Mouse (Mus musculus) thymus, adult 2 months (tissue): ENCODE measurements around the gene Prrc2b. TPM values are rescaled to one million over a fixed set of nuclear protein-coding genes. Genes with fewer than 3 reads are reported as not detected.
A peak's percentile ranks its signal among the peaks of the same experiment; 100 is the strongest.

Experiments
- DNase-seq: peaks from one replicate; pipeline ENCODE4 v3.0.0; 2021
- H3K27ac ChIP-seq: fragments of 200-500 bp; 2 replicates; pipeline ENCODE4 v1.5.1; 2012; ENCODE audit warnings: low read length, control low read depth; ENCODE audit not compliant: control insufficient read depth, insufficient read depth
- H3K27me3 ChIP-seq: fragments of 200-500 bp; 2 replicates; pipeline ENCODE4 v1.6.1; 2012; ENCODE audit warnings: mild to moderate bottlenecking, low read length, moderate library complexity, mixed read lengths; ENCODE audit not compliant: control insufficient read depth, insufficient read depth
- H3K36me3 ChIP-seq: fragments of 200-500 bp; 2 replicates; pipeline ENCODE4 v1.6.1; 2012; ENCODE audit warnings: mild to moderate bottlenecking, low read length, moderate library complexity; ENCODE audit not compliant: control insufficient read depth, insufficient read depth
- H3K4me1 ChIP-seq: fragments of 200-500 bp; replicated peaks from 2 replicates; pipeline ENCODE4 v1.6.1; 2012; ENCODE audit warnings: low read length; ENCODE audit not compliant: control insufficient read depth, insufficient read depth
- H3K4me3 ChIP-seq: fragments of 200-500 bp; 2 replicates; pipeline ENCODE4 v1.5.1; 2012; ENCODE audit warnings: mild to moderate bottlenecking, low read length, control low read depth, moderate library complexity; ENCODE audit not compliant: control insufficient read depth, insufficient read depth
- CTCF ChIP-seq: fragments of 200-500 bp; IDR thresholded peaks from 2 replicates; pipeline ENCODE4 v1.5.1; 2012; ENCODE audit warnings: mild to moderate bottlenecking, control low read depth, low read length, moderate library complexity, borderline replicate concordance; ENCODE audit not compliant: control insufficient read depth, poor library complexity, insufficient read depth; ENCODE audit errors: extremely low read depth
- POLR2A ChIP-seq: fragments of 200-500 bp; IDR thresholded peaks from 2 replicates; pipeline ENCODE4 v1.6.1; 2012; ENCODE audit warnings: mild to moderate bottlenecking, low read length, control low read depth, moderate library complexity; ENCODE audit not compliant: control insufficient read depth, poor library complexity, insufficient read depth; ENCODE audit errors: extremely low read depth
- WGBS: fragments of 180-500 bp; shearing (Covaris S2); methylation state at CpG from one replicate; pipeline ENCODE4 v1.1.7; 2018; 5-methylcytosine and 5-hydroxymethylcytosine counted together
- polyA plus RNA-seq: library from polyadenylated mRNA; depleted of rRNA; stranded (reverse); fragments of >200 nt; gene quantifications from 2 replicates; pipeline ENCODE4 v1.2.3, GENCODE M21; 2012

The Prrc2b gene
- polyA plus RNA-seq, 1 experiment: 104 TPM

DNA sequence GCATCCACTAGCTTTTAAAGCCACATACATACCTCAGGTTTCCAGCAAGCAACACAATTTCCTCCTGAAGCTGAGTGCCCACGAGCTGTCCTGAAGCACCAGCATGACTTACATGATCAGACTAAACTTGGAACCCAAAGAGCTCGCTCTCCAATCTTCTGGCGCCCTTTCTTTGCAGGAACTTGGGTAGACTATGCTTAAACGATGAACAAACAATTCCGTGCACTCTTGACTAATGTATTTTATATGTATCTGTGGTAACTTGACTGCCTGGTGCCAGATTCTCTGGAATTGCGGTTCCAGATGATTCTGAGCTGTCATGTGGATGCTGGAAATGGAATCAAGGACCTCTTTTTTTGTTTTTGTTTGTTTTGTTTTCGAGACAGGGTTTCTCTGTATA is 84.6 kb downstream of the Prrc2b start:
- 35% methylated on average over 7 of the region's 7 CpGs for WGBS
- H3K36me3 ChIP-seq: peaks cover 19% of the 10 kb centered on the region
- peaks cover 11% of the 10 kb centered on the region for H3K4me1 ChIP-seq
- TF ChIP-seq POLR2A (no peak), CTCF (no peak)
- no peaks in the 10 kb centered on the region for H3K27me3 ChIP-seq
- no peak for DNase-seq
- H3K4me3 ChIP-seq: peak overlapping the region; percentile 94; the same call in 1 of the 2 replicates
- peak overlapping the region; percentile 69 for H3K27ac ChIP-seq

DNA sequence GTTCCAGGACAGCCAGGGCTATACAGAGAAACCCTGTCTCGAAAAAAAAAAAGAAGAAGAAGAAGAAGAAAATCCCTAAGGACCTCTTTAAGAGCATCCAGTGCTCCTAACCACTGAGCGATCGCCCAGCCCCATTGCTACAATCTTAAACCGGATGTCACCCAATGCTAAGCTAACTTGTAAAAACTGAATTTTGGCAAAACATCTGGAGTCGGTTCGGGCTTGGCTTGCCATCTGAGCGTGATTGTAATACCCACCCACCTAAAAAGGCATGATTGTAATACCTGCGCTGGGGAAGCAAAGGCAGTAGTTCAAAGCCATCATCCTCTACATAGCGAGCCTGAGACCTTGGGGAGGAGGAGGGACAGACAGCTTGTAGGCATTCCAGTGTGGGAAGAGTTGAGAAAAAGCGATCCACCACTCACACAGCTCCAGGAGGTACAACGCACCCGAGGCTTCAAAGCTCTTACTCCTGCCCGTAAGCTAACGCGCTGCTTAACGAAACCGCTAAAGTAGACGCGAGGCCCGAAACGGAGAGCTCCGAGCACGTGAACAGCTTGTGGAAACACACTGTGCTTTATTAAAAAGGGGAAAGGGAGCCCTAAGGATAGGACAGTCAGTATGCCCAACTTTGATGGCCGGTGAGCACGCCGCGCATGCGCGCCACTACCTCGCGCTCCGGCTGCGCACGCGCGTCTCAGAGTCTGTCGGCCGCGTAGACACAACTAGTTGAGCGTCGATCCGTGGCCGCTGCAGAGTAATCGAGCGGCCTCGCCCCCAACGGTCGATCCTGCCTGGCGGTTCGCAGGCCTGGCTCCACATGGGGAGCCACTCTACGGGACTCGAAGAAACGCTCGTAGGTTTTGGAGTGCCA is 85.2 kb downstream of the Prrc2b start, which contains the start of gene Pomt1:
TSS of gene Pomt1 (plus strand) at position 705 of the 874 bp plus-strand sequence.
- WGBS: under 1% methylated on average over 54 of the region's 54 CpGs
- Histone ChIP-seq H3K27ac (peak within 1 kb of the TSS; percentile 69), H3K4me3 (peak within 1 kb of the TSS; percentile 94), H3K27me3 (no peaks in the 10 kb centered on the region), H3K4me1 (peaks cover 13% of the 10 kb centered on the region), H3K36me3 (peaks cover 12% of the 10 kb centered on the region)
- DNase-seq: peak; percentile 86
- TF ChIP-seq POLR2A: peak; percentile 85
- no peak for TF ChIP-seq CTCF

DNA sequence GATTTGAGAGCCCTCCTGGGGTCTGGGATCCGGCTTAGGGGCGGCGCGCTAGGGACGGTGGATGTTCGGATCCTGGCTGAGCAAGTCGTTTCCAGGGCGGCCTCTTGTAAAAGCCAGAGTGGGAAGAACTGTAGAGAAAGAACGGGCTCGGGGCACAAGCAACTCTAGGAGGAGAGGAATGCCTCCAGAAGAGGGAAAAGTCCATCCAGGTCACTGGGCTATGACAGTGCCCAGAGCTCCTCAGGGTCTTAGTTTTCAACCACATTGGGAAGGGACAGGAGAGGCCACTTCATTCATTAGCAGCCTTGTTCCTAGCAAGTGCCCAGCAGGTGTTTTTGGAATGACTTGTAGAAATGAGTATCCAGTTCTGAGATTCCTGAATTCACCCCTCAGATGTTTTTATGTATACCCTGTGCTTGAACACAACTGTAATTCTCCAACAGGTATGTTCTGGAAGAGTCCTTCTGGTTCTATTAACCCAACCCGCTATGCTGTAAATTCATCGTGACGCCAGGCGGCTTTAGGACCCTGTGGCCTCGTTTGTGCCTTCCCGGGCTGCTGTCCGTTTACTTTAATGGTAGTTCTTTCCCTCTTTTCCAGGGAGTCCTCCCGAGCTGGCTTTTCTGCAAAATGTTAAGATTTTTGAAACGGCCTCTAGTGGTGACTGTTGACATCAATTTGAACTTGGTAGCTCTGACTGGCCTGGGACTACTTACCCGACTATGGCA is 86.0 kb downstream of the Prrc2b start:
- Histone ChIP-seq H3K4me1 (peaks cover 13% of the 10 kb centered on the region), H3K4me3 (peak overlapping the region; percentile 72), H3K27ac (peak overlapping the region; percentile 20; the same call in 1 of the 2 replicates), H3K36me3 (peaks cover 4% of the 10 kb centered on the region; the same call in 1 of the 2 replicates), H3K27me3 (no peaks in the 10 kb centered on the region)
- WGBS: under 1% methylated on average over 20 of the region's 20 CpGs
- TF ChIP-seq CTCF (0 out of 2 replicates have a peak, but pooled peaks have one; percentile 36), POLR2A (no peak)
- DNase-seq: peak; percentile 49

DNA sequence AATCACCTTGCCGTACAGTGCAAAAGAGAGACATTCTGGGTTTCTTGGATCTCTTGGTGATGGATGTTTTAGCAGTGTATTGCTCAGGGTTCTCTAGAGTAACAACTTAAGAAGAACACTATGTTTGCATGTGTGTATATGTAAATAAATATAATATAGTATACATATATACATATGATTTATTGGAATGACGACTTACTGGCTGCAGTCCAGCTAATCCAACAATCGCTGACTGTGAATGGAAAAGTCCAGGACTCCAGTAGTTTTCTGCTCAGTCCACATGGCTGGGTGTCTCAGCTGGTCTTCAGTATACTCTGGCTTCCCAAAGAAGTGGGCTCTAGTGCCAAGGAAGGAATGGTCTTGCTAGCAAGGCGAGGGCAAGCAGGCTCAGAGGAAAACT is 86.7 kb downstream of the Prrc2b start:
- peaks cover 13% of the 10 kb centered on the region for H3K4me1 ChIP-seq
- no peak overlapping the region for H3K27ac ChIP-seq
- H3K4me3 ChIP-seq: no peak overlapping the region
- no peak for TF ChIP-seq POLR2A
- no peak for TF ChIP-seq CTCF
- H3K27me3 ChIP-seq: no peaks in the 10 kb centered on the region
- DNase-seq: no peak
- H3K36me3 ChIP-seq: peaks cover 3% of the 10 kb centered on the region; the same call in 1 of the 2 replicates
- WGBS: 45% methylated on average over 4 of the region's 4 CpGs

DNA sequence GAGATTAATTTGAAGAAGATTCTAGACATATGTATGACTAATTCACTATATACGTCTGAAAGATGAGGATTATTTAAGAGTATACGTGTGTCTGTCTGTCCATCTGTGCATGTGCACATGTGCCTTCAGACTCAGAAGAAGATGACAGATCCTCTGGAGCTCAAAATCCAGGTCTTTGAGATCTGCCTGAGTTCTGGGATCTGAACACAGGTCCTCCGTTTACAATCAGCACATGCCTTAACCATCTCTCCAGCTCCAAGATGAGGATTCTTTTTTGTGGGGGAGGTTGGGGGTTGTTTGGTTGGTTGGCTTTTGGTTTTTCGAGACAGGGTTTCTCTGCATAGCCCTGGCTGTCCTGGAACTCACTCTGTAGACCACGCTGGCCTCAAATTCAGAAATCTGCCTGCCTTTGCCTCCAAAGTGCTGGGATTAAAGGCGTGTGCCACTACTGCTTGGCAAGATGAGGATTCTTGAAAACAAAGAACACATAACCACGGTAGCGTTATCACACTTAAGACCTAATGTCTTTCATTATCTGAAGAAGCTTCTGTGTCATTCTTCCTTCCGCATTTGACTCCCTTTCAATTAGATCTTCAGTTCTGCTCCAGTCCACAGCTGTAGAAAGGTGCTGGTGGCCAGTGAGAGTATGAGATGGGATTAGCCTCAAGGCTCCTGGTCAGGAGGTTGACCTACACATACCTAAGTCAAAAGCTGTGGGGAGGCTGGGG is 88.0 kb downstream of the Prrc2b start:
- Histone ChIP-seq H3K4me1 (peaks cover 13% of the 10 kb centered on the region), H3K27ac (no peak overlapping the region), H3K36me3 (no peaks in the 10 kb centered on the region), H3K27me3 (no peaks in the 10 kb centered on the region), H3K4me3 (no peak overlapping the region)
- 97% methylated on average over 9 of the region's 9 CpGs for WGBS
- no peak for DNase-seq
- no peak for TF ChIP-seq CTCF
- TF ChIP-seq POLR2A: no peak

DNA sequence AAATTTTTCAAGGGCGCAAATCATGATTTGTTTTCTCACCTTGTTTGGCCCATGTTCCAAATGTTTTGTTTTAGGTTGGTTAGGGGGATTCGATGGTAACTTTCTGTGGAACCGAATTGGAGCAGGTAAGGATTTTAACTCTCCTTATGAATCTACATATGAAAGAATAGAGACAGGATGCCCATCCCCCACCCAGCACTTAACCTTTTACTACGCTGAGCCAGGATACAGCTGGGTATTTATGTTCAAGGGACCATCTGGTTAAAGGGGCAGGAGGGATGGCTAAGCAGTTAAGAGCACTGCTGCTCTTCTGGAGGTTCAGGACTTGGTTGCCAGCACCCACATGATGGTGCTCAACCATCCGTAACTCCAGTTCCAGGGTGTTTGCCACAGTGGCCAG is 89.7 kb downstream of the Prrc2b start:
- TF ChIP-seq CTCF (no peak), POLR2A (no peak)
- no peak for DNase-seq
- Histone ChIP-seq H3K27ac (no peak overlapping the region), H3K27me3 (no peaks in the 10 kb centered on the region), H3K36me3 (peaks cover 5% of the 10 kb centered on the region; the same call in 1 of the 2 replicates), H3K4me3 (no peak overlapping the region), H3K4me1 (peaks cover 9% of the 10 kb centered on the region)
- 88% methylated on average over 5 of the region's 5 CpGs for WGBS
